Mouse (Mus musculus) forebrain, postnatal 0 days (tissue): ENCODE results near the gene Vps11. TPM values are rescaled to one million over a fixed set of nuclear protein-coding genes. Genes with fewer than 3 reads are reported as not detected.

Source experiments
- ATAC-seq: fragments of 200-750 bp; cut with Nextera tagmentation; 2 replicates; pipeline ENCODE4 v1.8.0; 2017; ENCODE audit warnings: mild to moderate bottlenecking, moderate library complexity
- DNase-seq: peaks from one replicate; pipeline ENCODE4 v3.0.0-alpha.2; 2015
- H3K27ac ChIP-seq: fragments of 300-500 bp; sonication (generic); 2 replicates; pipeline ENCODE4 v1.5.1; 2014; ENCODE audit warnings: low read depth, mild to moderate bottlenecking, antibody characterized with exemption, low read length, moderate library complexity, mixed read lengths
- H3K27me3 ChIP-seq: fragments of 300-500 bp; sonication (generic); 2 replicates; pipeline ENCODE4 v1.6.1; 2014; ENCODE audit warnings: mild to moderate bottlenecking, low read length, mixed read lengths; ENCODE audit not compliant: insufficient read depth
- H3K36me3 ChIP-seq: fragments of 300-500 bp; sonication (generic); 2 replicates; pipeline ENCODE4 v1.6.1; 2014; ENCODE audit warnings: mild to moderate bottlenecking, moderate library complexity; ENCODE audit not compliant: insufficient read depth
- H3K4me1 ChIP-seq: fragments of 300-500 bp; sonication (generic); 2 replicates; pipeline ENCODE4 v1.6.1; 2014; ENCODE audit warnings: antibody characterized with exemption; ENCODE audit not compliant: insufficient read depth
- H3K4me2 ChIP-seq: fragments of 300-500 bp; sonication (generic); 2 replicates; pipeline ENCODE4 v1.6.1; 2014; ENCODE audit warnings: low read depth, mild to moderate bottlenecking, moderate library complexity
- H3K4me3 ChIP-seq: fragments of 300-500 bp; sonication (generic); 2 replicates; pipeline ENCODE4 v1.5.1; 2014; ENCODE audit warnings: low read depth, low read length, mixed read lengths
- H3K9ac ChIP-seq: fragments of 300-500 bp; sonication (generic); 2 replicates; pipeline ENCODE4 v1.6.1; 2014; ENCODE audit warnings: mild to moderate bottlenecking
- H3K9me3 ChIP-seq: fragments of 300-500 bp; sonication (generic); 2 replicates; pipeline ENCODE4 v1.6.1; 2016; ENCODE audit warnings: low read length
- CTCF ChIP-seq: sonication (generic); IDR thresholded peaks from 2 replicates; pipeline ENCODE4 v1.5.1; 2016; ENCODE audit warnings: antibody characterized with exemption, control low read depth, low read depth
- WGBS: fragments of 180-500 bp; shearing (Covaris S2); extraction: QIAGEN DNeasy Blood & Tissue Kit; methylation state at CpG from one replicate; pipeline ENCODE4 v1.1.7; 2014; 5-methylcytosine and 5-hydroxymethylcytosine counted together
- polyA plus RNA-seq: library from polyadenylated mRNA; unstranded; fragments of >200 nt; fragmentation: Nextera tagmentation; extraction: Ambion mirVana; gene quantifications from 2 replicates; pipeline ENCODE4 v1.2.1, GENCODE M21; 2015
- total RNA-seq: library from RNA; depleted of rRNA; stranded (reverse); fragments of >200 nt; gene quantifications from 2 replicates; pipeline ENCODE4 v1.2.3, GENCODE M21; 2014

Gene Vps11
- total and polyA plus RNA-seq, 2 experiments from 2014 or later: 39.1 to 39.9 TPM

DNA sequence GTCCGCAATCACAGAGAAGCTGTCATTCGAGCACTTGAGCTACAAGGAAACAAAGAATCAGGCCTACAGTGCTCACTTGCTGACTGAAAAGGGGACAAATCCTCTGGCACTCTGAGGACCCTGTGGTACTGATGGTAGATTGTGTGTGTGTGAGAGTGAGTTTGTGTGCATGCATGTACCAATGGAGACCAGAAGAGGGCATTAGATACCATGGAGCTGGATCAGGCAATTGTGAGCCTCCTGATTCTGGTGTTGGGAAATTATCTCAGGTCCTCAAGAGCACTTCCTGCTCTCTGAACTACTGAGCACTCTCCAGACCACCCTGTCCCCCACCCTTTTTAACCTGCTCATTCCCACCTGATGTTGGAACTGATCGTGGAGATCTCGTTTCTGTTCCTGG, 12.9 kb downstream of the Vps11 start:
- peak; percentile 26 for TF ChIP-seq CTCF
- 95% methylated on average over 4 of the region's 4 CpGs for WGBS

DNA sequence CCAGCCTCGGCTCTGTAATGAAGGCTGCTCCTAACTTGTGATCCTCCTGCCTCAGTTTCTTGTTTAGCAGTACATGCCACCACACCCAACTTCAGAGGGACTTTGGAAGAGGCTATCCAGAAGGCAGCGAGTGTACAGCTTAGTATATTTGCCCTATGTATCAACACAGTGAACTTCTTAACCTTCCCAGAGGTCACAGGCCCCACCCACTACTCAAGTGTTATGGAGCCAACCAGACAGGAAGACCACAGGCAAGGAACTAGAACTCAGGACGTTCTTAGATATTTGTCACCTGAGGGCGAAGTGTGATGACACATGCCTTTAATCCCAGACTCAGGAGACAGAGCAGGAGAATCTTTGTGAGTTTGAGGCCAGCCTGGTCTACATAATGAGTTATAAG, 13.8 kb downstream of the Vps11 start:
- WGBS: 90% methylated on average over 4 of the region's 4 CpGs
- TF ChIP-seq CTCF: no peak

More for the DNA sequence above, 12.9 kb downstream of the Vps11 start:
- Histone ChIP-seq H3K36me3 (peaks cover 53% of the 10 kb centered on the region), H3K4me3 (no peak overlapping the region), H3K9me3 (no peaks in the 10 kb centered on the region), H3K27me3 (no peaks in the 10 kb centered on the region), H3K4me1 (no peaks in the 10 kb centered on the region), H3K4me2 (no peak overlapping the region), H3K27ac (no peak overlapping the region), H3K9ac (no peak overlapping the region)
- ATAC-seq: no peak
- no peak for DNase-seq

DNA sequence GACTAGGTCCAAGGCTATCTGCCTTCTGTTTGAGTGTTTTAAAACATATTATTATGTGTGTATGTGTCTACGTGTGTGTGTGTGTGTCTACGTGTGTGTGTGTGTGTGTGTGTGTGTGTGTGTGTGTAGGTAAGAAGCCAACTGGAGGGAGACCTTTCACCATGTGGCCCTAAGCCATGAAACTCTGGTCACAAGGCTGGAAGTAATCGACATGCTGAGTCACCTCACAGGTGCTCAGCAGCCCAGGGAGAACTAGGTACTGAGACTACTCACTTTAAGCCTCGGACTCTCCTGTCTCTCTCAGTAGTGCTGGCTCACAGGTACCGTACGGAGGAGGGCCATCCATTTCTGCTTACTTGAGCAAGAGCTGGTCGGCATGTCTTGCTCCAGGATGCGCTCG, 14.3 kb downstream of the Vps11 start:
- WGBS: 92% methylated on average over 9 of the region's 9 CpGs
- no peak for ATAC-seq
- no peak overlapping the region for H3K27ac ChIP-seq

More for the DNA sequence above, 13.8 kb downstream of the Vps11 start:
- H3K9ac ChIP-seq: no peak overlapping the region
- H3K4me2 ChIP-seq: no peak overlapping the region
- no peak overlapping the region for H3K27ac ChIP-seq
- ATAC-seq (no peak), DNase-seq (no peak)
- no peaks in the 10 kb centered on the region for H3K9me3 ChIP-seq
- H3K4me3 ChIP-seq: no peak overlapping the region
- peaks cover 44% of the 10 kb centered on the region for H3K36me3 ChIP-seq
- H3K27me3 ChIP-seq: no peaks in the 10 kb centered on the region
- H3K4me1 ChIP-seq: peaks cover 3% of the 10 kb centered on the region; the same call in 1 of the 2 replicates

DNA sequence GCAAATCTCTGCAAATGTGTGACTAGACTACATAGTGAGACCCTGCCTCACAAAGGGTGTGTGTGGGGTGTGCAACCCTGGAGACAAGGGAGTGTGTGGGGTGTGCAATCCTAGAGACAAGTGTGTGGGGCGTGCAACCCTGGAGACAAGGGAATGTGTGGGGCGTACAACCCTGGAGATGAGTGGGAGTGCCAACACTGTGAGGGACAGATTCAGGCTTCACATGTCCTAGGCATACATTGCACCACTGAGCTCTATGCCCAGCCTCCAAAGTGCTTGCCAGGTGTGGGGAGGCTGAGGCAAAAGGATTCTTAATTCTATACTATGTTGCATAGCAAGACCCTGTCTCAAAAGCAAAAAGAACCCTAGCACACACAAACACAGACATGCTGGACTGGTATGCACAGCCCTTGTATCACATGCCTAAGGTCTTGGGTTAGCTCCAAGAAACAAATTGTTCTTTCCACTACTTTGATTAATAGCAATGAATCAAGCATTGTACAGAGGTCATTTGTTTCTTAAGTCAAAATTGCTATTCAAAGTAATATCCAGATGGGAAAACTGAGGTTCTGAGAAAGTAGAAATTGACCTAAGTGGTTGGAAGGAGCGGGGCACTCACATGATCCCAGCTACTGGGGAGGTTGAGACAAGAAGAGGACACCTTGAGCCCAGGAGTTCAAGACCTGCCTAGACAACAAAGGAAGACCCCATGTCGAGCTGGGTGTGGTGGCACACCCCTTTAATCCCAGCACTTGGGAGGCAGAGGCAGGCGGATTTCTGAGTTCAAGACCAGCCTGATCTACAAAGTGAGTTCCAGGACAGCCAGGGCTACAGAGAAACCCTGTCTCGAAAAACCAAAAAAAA, 15.7 kb downstream of the Vps11 start:
- 94% methylated on average over 6 of the region's 6 CpGs for WGBS
- H3K9me3 ChIP-seq: no peaks in the 10 kb centered on the region
- H3K4me3 ChIP-seq: no peak overlapping the region
- H3K27me3 ChIP-seq: no peaks in the 10 kb centered on the region
- peaks cover 30% of the 10 kb centered on the region for H3K36me3 ChIP-seq
- ATAC-seq (no peak), DNase-seq (no peak)
- no peak overlapping the region for H3K27ac ChIP-seq
- no peak overlapping the region for H3K9ac ChIP-seq
- peaks cover 3% of the 10 kb centered on the region; the same call in 1 of the 2 replicates for H3K4me1 ChIP-seq
- no peak for TF ChIP-seq CTCF
- H3K4me2 ChIP-seq: no peak overlapping the region

More for the DNA sequence above, 14.3 kb downstream of the Vps11 start:
- Histone ChIP-seq H3K4me1 (peaks cover 3% of the 10 kb centered on the region; the same call in 1 of the 2 replicates), H3K9me3 (no peaks in the 10 kb centered on the region), H3K36me3 (peaks cover 39% of the 10 kb centered on the region), H3K27me3 (no peaks in the 10 kb centered on the region), H3K9ac (no peak overlapping the region), H3K4me2 (no peak overlapping the region), H3K4me3 (no peak overlapping the region)
- no peak for DNase-seq
- no peak for TF ChIP-seq CTCF

DNA sequence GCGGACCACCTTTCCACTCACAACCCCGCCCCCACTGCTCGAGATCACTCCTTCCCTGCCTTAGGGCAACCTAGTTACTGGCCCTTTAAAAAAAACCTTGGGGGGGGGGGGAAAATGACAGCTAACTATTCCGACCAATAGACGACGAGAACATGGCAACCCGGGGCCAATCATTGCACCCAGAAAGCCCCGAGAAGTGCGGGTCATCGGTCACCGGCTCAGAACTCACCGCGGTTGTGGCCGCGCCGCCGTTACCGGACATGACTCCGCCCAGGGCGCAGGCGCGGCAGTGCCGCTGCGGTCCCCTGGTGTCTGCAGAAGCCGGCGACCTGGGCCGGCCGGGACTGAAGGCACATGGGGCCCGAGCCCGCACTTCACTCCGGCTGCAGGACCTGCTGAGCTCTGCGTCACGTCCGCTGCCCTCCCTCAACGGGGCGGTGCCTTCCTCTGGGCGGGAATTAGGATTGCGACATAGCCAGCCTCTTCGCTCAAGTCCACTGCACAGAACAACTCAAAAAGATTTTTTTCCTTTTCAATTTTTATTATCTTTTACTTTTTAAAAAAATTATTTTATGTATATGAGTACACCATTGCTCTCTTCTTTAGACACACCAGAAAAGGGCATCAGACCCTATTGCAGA, 17.6 kb downstream of the Vps11 start, which contains the start of gene Hmbs:
Gene Hmbs, minus strand, starts transcription at position 448 of the 641 bp plus-strand sequence.
- WGBS: under 1% methylated on average over 39 of the region's 39 CpGs
- H3K4me1 ChIP-seq: peaks cover 3% of the 10 kb centered on the region; the same call in 1 of the 2 replicates
- no peak for TF ChIP-seq CTCF
- H3K4me3 ChIP-seq: peak within 1 kb of the TSS; percentile 80
- peak within 1 kb of the TSS; percentile 79 for H3K9ac ChIP-seq
- ATAC-seq: peak; percentile 98
- H3K4me2 ChIP-seq: peak within 1 kb of the TSS; percentile 65
- peaks cover 22% of the 10 kb centered on the region for H3K36me3 ChIP-seq
- H3K27me3 ChIP-seq: no peaks in the 10 kb centered on the region
- no peaks in the 10 kb centered on the region for H3K9me3 ChIP-seq
- H3K27ac ChIP-seq: peak within 1 kb of the TSS; percentile 91
- DNase-seq: peak; percentile 92

DNA sequence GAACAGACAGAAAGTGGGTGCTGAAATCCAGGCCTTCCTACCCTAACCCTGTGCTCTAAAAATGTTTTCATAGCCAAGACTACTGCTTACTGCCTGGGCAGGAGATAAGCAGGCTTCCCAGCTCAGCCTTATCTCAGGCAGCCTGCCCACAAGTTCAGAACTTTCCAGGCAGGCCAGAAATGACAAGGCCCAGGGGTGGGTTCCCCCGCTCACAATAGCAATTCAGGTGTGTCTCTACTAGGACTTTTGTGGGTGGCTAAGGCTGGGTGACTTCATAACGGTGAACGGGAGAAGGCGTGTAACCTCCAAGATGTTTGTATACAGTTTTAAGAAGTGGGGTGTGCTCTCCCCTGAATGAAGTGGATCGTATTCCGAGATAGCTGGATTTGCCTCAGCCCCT, 18.2 kb downstream of the Vps11 start:
- 9% methylated on average over 6 of the region's 6 CpGs for WGBS
- Histone ChIP-seq H3K27ac (peak overlapping the region; percentile 91; the same call in 1 of the 2 replicates), H3K9ac (peak overlapping the region; percentile 79), H3K36me3 (peaks cover 16% of the 10 kb centered on the region), H3K27me3 (no peaks in the 10 kb centered on the region), H3K4me2 (peak overlapping the region; percentile 65), H3K4me1 (peaks cover 3% of the 10 kb centered on the region; the same call in 1 of the 2 replicates), H3K9me3 (no peaks in the 10 kb centered on the region), H3K4me3 (peak overlapping the region; percentile 80)
- no peak for TF ChIP-seq CTCF
- ATAC-seq: no peak
- no peak for DNase-seq
